Mouse (Mus musculus): ENCODE results near the gene Frat2.

GRCm38 (mm10) chr19:41852423-41852822, 4.5 kb upstream of the Frat2 start:
- TF ChIP-seq CTCF (IDR thresholded peaks at IDR 0.05; ENCODE audit: control insufficient read depth, insufficient read depth, low read length) (no peak), POLR2A (IDR thresholded peaks at IDR 0.05; ENCODE audit: borderline replicate concordance, control insufficient read depth, low read depth, low read length) (no peak)
